Mouse (Mus musculus): ENCODE results near the gene Pmf1. TPM values are rescaled to one million over a fixed set of nuclear protein-coding genes. Genes with fewer than 3 reads are reported as not detected.
"Not testable (repeated sequence)": the region's sequence is repeated elsewhere in the genome, so short reads cannot be mapped to it uniquely, and the experiment has no call there.

Pmf1 gene
- polyA plus RNA-seq, 1 experiment from 2014 or later = 62.5 TPM

DNA sequence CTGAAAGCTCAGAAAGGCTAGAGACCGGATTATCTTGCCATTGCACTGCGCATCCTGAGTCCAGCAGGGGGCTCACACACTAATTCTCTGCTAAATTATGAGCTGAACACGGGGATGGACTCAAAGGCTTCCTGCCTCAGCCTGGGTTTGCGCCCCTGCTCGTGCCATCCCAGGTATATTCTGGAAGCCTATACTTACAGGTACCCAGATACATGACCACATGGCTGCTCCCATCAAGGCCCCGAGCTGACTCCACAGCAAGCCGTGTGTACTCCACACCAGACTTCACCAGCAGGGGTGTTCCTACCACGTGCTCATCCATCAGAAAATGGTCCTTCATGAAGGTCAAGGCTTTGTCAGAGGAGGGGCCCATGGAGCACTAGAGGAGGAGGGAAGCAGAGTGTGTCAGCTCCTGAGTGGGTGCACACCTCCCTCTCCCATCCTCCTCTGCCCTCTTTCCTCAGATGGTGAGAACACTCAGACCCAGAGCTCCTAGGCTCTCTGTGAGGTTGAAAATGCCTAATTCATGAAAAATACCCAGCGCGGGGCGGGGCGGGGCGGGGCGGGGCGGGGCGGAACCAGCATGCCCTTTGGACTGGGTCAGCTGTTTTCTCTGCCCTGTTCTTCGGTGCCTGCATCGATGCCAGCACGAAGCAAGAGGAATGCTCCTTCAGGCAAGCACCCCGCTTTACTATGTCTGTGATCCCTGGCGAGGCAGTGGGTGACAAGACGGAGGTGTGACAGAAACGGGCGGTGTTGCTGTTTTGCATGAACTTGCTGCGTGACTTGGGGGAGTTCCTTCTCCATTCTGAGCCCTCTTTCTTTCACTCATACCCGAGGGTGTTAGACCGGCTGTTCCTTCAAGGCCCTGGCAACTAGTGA lies 30.6 kb upstream of the Pmf1 start:
- no peak overlapping the region for H3K4me3 ChIP-seq (ENCODE audit: low read depth, low read length)
- H3K4me2 ChIP-seq (replicated peaks; ENCODE audit: low read depth) = peak overlapping the region; percentile 45
- peaks cover 46% of the 10 kb centered on the region for H3K36me3 ChIP-seq (ENCODE audit: control insufficient read depth, insufficient read depth)
- 18% methylated on average over 27 of the region's 27 CpGs for WGBS
- H3K4me1 ChIP-seq (replicated peaks; ENCODE audit: control insufficient read depth, insufficient read depth, low read length) = peaks cover 16% of the 10 kb centered on the region; the same call in 1 of the 2 replicates
- ATAC-seq = peak; percentile 26
- peak overlapping the region; percentile 35; the same call in 1 of the 2 replicates for H3K27ac ChIP-seq (ENCODE audit: low read depth, low read length)
- peak overlapping the region; percentile 19; the same call in 1 of the 2 replicates for H3K9ac ChIP-seq (ENCODE audit: low read depth, low read length)
- no peaks in the 10 kb centered on the region for H3K27me3 ChIP-seq (replicated peaks; ENCODE audit: control insufficient read depth, insufficient read depth, low read length)
- TF ChIP-seq CTCF (IDR thresholded peaks at IDR 0.05; ENCODE audit: low read depth) = peak; percentile 73
- no peaks in the 10 kb centered on the region for H3K9me3 ChIP-seq (ENCODE audit: control insufficient read depth)

DNA sequence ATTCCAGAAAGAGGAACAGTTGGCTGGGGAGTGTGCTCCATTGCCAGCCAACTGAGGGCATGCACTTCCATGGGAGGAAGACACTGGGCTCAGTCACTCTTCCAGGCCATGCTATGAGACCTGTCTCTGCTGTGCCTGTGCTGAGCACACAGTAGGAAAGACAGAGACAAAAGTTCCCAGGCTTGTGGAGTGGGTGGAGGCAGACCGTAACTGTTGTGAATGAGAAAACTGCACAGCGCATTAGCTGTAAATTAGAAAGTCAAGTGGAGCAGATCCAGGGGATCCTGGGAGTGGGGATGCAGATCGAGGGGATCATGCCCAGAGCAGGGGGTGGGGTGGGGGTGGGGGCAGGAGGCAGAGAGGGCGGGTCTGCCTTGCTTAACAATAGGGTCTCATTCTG lies 29.5 kb upstream of the Pmf1 start:
- no peak for TF ChIP-seq CTCF (IDR thresholded peaks at IDR 0.05; ENCODE audit: low read depth)
- 75% methylated on average over 4 of the region's 4 CpGs for WGBS
- no peak for ATAC-seq

DNA sequence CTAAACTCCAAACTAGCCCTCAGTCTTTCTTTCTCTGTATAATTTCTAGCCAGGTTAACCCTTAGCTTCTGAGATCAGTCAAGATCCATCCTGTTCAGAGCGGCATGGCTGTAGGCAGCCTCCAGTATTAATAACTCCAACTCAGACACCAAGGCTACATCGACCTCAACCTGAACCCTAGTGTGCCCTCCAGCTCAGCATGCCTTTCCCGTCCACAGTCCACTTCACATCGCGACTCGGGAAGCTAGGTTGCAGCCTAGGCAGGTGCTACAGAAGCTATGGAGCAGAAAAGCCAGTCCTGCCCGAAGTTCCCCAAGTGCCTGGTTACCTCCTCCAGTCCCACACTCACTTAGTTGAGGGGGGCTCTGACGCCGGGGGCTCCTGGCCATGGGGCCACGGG lies 27.3 kb upstream of the Pmf1 start:
- 73% methylated on average over 10 of the region's 10 CpGs for WGBS
- no peak for TF ChIP-seq CTCF (IDR thresholded peaks at IDR 0.05; ENCODE audit: low read depth)
- Histone ChIP-seq H3K4me3 (ENCODE audit: low read depth, low read length) (no peak overlapping the region), H3K27me3 (replicated peaks; ENCODE audit: control insufficient read depth, insufficient read depth, low read length) (no peaks in the 10 kb centered on the region), H3K9ac (ENCODE audit: low read depth, low read length) (no peak overlapping the region), H3K27ac (ENCODE audit: low read depth, low read length) (no peak overlapping the region), H3K4me1 (replicated peaks; ENCODE audit: control insufficient read depth, insufficient read depth, low read length) (peaks cover 12% of the 10 kb centered on the region; the same call in 1 of the 2 replicates), H3K9me3 (ENCODE audit: control insufficient read depth) (no peaks in the 10 kb centered on the region), H3K4me2 (replicated peaks; ENCODE audit: low read depth) (peak overlapping the region; percentile 52; the same call in 1 of the 2 replicates), H3K36me3 (ENCODE audit: control insufficient read depth, insufficient read depth) (peaks cover 48% of the 10 kb centered on the region)
- no peak for ATAC-seq

More for the DNA sequence above, 29.5 kb upstream of the Pmf1 start:
- H3K9me3 ChIP-seq (ENCODE audit: control insufficient read depth) = no peaks in the 10 kb centered on the region
- H3K36me3 ChIP-seq (ENCODE audit: control insufficient read depth, insufficient read depth) = peaks cover 48% of the 10 kb centered on the region
- H3K4me2 ChIP-seq (replicated peaks; ENCODE audit: low read depth) = no peak overlapping the region
- no peak overlapping the region for H3K9ac ChIP-seq (ENCODE audit: low read depth, low read length)
- peaks cover 16% of the 10 kb centered on the region; the same call in 1 of the 2 replicates for H3K4me1 ChIP-seq (replicated peaks; ENCODE audit: control insufficient read depth, insufficient read depth, low read length)
- no peak overlapping the region for H3K4me3 ChIP-seq (ENCODE audit: low read depth, low read length)
- H3K27me3 ChIP-seq (replicated peaks; ENCODE audit: control insufficient read depth, insufficient read depth, low read length) = no peaks in the 10 kb centered on the region
- no peak overlapping the region for H3K27ac ChIP-seq (ENCODE audit: low read depth, low read length)

DNA sequence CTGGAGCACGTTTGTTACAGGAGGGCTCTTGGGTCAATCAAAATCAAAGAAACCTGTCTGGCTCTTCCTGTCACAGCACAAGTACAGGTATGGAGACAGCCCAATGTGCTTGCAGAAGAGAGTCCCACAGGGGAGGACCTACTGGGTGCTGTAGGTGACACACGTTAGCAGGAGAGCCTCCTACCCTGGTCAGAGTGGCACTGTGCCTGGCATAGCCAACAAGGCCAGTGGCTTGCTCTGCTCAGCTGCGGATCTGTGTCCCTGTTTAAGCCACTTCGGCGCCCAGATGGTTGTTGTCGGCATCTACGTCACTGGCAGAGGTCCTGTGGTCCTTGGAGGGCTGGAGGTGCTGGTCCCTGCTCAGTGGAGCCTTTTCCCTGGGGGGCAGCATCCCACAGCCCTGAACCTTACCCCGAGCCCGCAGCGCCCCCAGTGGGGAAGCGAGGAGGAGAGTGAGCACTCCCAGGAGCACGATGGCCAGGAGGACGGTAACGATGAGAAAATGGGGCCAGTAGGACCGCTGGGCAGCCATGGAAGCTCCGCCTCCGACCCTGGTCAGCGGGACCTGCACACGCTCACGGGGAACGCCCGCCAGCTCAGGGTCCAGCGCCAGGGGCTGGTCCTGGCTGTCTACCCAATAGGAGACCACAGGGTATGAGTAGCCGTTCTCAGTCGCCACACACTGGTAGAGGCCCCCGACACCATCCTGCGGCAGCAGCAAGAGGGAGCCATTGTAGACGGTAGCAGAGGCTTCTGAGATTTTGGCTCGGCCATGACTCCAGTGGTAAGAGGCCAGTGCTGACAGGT lies 26.5 kb upstream of the Pmf1 start:
- Histone ChIP-seq H3K27ac (ENCODE audit: low read depth, low read length) (no peak overlapping the region), H3K9ac (ENCODE audit: low read depth, low read length) (no peak overlapping the region), H3K36me3 (ENCODE audit: control insufficient read depth, insufficient read depth) (peaks cover 48% of the 10 kb centered on the region), H3K27me3 (replicated peaks; ENCODE audit: control insufficient read depth, insufficient read depth, low read length) (no peaks in the 10 kb centered on the region), H3K9me3 (ENCODE audit: control insufficient read depth) (no peaks in the 10 kb centered on the region), H3K4me3 (ENCODE audit: low read depth, low read length) (no peak overlapping the region), H3K4me1 (replicated peaks; ENCODE audit: control insufficient read depth, insufficient read depth, low read length) (peaks cover 6% of the 10 kb centered on the region; the same call in 1 of the 2 replicates), H3K4me2 (replicated peaks; ENCODE audit: low read depth) (peak overlapping the region; percentile 52)
- peak; percentile 68 for TF ChIP-seq CTCF (IDR thresholded peaks at IDR 0.05; ENCODE audit: low read depth)
- ATAC-seq = no peak
- WGBS = 32% methylated on average over 29 of the region's 29 CpGs

DNA sequence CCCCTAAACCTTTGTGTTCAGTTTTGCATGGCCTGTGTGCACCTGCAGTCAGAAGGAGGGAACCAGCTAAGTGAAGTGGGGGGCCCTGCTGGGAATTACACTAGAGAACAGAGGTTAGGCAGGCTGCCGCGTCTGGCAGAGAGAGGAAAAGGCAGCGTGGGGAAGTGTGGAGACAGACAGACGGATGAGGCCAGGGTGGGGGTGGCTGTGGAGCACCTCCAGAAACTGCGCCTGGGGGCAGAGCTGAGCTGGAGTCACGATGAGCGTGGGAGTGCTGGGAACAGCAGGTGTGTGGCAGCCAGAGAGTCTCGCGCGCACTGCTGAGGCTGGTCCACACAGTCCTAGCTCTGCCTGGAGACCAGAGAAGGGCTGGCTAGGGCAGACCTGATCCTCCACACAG lies 25.4 kb upstream of the Pmf1 start:
- peaks cover 48% of the 10 kb centered on the region for H3K36me3 ChIP-seq (ENCODE audit: control insufficient read depth, insufficient read depth)
- H3K4me3 ChIP-seq (ENCODE audit: low read depth, low read length) = no peak overlapping the region
- H3K9ac ChIP-seq (ENCODE audit: low read depth, low read length) = no peak overlapping the region
- WGBS = 76% methylated on average over 10 of the region's 10 CpGs
- H3K4me2 ChIP-seq (replicated peaks; ENCODE audit: low read depth) = no peak overlapping the region
- H3K4me1 ChIP-seq (replicated peaks; ENCODE audit: control insufficient read depth, insufficient read depth, low read length) = no peaks in the 10 kb centered on the region
- H3K27me3 ChIP-seq (replicated peaks; ENCODE audit: control insufficient read depth, insufficient read depth, low read length) = no peaks in the 10 kb centered on the region
- no peak for ATAC-seq
- TF ChIP-seq CTCF (IDR thresholded peaks at IDR 0.05; ENCODE audit: low read depth) = no peak
- no peaks in the 10 kb centered on the region for H3K9me3 ChIP-seq (ENCODE audit: control insufficient read depth)
- H3K27ac ChIP-seq (ENCODE audit: low read depth, low read length) = no peak overlapping the region

DNA sequence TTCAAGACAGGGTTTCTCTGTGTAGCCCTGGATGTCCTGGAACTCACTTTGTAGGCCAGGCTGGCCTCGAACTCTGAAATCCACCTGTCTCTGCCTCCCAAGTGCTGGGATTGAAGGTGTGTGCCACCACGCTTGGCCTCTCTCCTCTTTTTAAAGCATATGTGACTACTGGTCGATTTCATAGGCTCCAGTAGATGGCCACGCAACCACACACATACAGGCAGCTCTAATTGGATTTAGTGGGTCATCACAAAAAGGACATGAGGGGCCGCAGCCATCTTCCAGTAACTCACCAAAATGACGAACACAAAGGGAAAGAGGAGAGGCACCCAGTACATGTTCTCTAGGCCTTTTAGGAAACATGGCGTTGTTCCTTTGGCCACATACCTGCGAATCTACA lies 18.5 kb upstream of the Pmf1 start:
- not testable (repeated sequence) for ATAC-seq; H3K9ac ChIP-seq (ENCODE audit: low read depth, low read length); H3K4me1 ChIP-seq (replicated peaks; ENCODE audit: control insufficient read depth, insufficient read depth, low read length); H3K27me3 ChIP-seq (replicated peaks; ENCODE audit: control insufficient read depth, insufficient read depth, low read length); H3K4me3 ChIP-seq (ENCODE audit: low read depth, low read length); H3K27ac ChIP-seq (ENCODE audit: low read depth, low read length); H3K4me2 ChIP-seq (replicated peaks; ENCODE audit: low read depth); H3K9me3 ChIP-seq (ENCODE audit: control insufficient read depth); H3K36me3 ChIP-seq (ENCODE audit: control insufficient read depth, insufficient read depth)
- peak; percentile 55 for TF ChIP-seq CTCF (IDR thresholded peaks at IDR 0.05; ENCODE audit: low read depth)
- 76% methylated on average over 8 of the region's 8 CpGs for WGBS

Measured in intestine, postnatal 0 days (tissue).